Mouse (Mus musculus) intestine, embryonic 16.5 days (tissue): Measurements from ENCODE around the gene Fam171a1. TPM values are rescaled to one million over a fixed set of nuclear protein-coding genes. Genes with fewer than 3 reads are reported as not detected.
"Not testable (repeated sequence)": the region's sequence is repeated elsewhere in the genome, so short reads cannot be mapped to it uniquely, and the experiment has no call there.

ENCODE experiments used
- ATAC-seq: fragments of 200-750 bp; cut with Nextera tagmentation; 2 replicates; pipeline ENCODE4 v1.8.0; 2017; ENCODE audit warnings: moderate TSS enrichment, moderate library complexity
- H3K27ac ChIP-seq: fragments of 300-500 bp; sonication (generic); 2 replicates; pipeline ENCODE4 v1.5.1; 2014; ENCODE audit warnings: mild to moderate bottlenecking, low read length
- H3K27me3 ChIP-seq: fragments of 300-500 bp; sonication (generic); replicated peaks from 2 replicates; pipeline ENCODE4 v1.6.1; 2014; ENCODE audit warnings: low read length, control low read depth, mixed read lengths; ENCODE audit not compliant: control insufficient read depth, insufficient read depth
- H3K36me3 ChIP-seq: fragments of 300-500 bp; sonication (generic); 2 replicates; pipeline ENCODE4 v1.6.1; 2014; ENCODE audit warnings: low read length, control low read depth; ENCODE audit not compliant: control insufficient read depth, insufficient read depth
- H3K4me1 ChIP-seq: fragments of 300-500 bp; sonication (generic); 2 replicates; pipeline ENCODE4 v1.6.1; 2014; ENCODE audit warnings: low read length, control low read depth, mixed read lengths; ENCODE audit not compliant: control insufficient read depth, insufficient read depth
- H3K4me2 ChIP-seq: fragments of 300-500 bp; sonication (generic); 2 replicates; pipeline ENCODE4 v1.6.1; 2014; ENCODE audit warnings: low read depth, low read length, control low read depth
- H3K4me3 ChIP-seq: fragments of 300-500 bp; sonication (generic); 2 replicates; pipeline ENCODE4 v1.5.1; 2014; ENCODE audit warnings: mild to moderate bottlenecking, low read length
- H3K9ac ChIP-seq: fragments of 300-500 bp; sonication (generic); 2 replicates; pipeline ENCODE4 v1.6.1; 2014; ENCODE audit warnings: low read depth, low read length
- H3K9me3 ChIP-seq: fragments of 300-500 bp; sonication (generic); 2 replicates; pipeline ENCODE4 v1.6.1; 2016; ENCODE audit warnings: low read length, control low read depth; ENCODE audit not compliant: control insufficient read depth
- WGBS: fragments of 180-500 bp; shearing (Covaris S2); extraction: QIAGEN DNeasy Blood & Tissue Kit; methylation state at CpG from one replicate; pipeline ENCODE4 v1.1.7; 2014; 5-methylcytosine and 5-hydroxymethylcytosine counted together
- polyA plus RNA-seq: library from polyadenylated mRNA; unstranded; fragments of >200 nt; fragmentation: Nextera tagmentation; extraction: Ambion mirVana; gene quantifications from 2 replicates; pipeline ENCODE4 v1.2.1, GENCODE M21; 2015

Gene Fam171a1
- polyA plus RNA-seq, result 19.4 and 21.3 TPM in 2 replicates

DNA sequence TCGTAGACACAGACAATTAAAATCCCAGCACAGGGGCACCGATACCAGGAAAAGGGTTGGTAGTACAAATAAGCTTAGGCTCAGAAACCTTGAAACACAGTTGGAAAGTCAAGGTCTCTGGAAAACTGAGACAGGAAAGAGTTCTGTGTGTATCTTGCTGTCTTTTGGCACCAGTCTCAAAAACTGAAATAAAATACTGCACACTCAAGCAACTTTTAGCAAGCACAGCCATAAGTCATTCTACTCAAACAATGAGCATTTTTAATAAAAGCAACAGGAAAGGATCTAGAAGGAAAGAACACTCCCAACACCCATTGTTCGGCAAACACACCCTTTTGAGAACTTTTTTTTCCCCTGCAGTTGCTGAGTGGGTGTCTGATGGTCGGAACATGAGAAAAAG is at the start of gene Fam171a1:
Gene Fam171a1 (plus strand): TSS at position 359 of the 400 bp plus-strand sequence.
- Histone ChIP-seq H3K27ac (peak within 1 kb of the TSS; percentile 23; the same call in 1 of the 2 replicates), H3K36me3 (no peaks in the 10 kb centered on the region), H3K27me3 (no peaks in the 10 kb centered on the region), H3K9me3 (no peaks in the 10 kb centered on the region), H3K4me1 (no peaks in the 10 kb centered on the region), H3K9ac (no peak within 1 kb of the TSS), H3K4me2 (no peak within 1 kb of the TSS), H3K4me3 (no peak within 1 kb of the TSS)
- WGBS, result 64% methylated on average over 4 of the region's 4 CpGs
- ATAC-seq, result no peak

DNA sequence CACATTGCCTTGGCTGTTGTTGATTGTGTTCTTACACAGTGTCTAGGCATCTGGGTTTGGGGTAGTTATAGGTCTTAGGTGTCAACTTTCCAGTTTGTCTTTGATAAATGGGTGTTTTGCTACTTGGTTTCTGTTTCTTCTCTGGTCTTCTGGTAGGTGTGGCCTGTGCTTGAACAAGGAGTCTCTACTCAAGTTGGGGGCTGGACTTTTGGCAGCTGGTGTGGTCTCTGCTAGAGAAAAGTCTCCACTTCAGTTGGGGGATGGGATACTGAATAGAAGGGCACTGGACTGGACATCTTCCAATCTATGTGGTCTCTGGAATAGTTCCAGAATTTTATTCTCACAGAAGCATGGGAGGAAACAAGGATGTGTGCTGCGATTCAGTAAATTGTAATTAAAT is 44.9 kb upstream of the Fam171a1 start:
- Histone ChIP-seq H3K4me3 (no peak overlapping the region), H3K27me3 (no peaks in the 10 kb centered on the region)
- ATAC-seq, result no peak

DNA sequence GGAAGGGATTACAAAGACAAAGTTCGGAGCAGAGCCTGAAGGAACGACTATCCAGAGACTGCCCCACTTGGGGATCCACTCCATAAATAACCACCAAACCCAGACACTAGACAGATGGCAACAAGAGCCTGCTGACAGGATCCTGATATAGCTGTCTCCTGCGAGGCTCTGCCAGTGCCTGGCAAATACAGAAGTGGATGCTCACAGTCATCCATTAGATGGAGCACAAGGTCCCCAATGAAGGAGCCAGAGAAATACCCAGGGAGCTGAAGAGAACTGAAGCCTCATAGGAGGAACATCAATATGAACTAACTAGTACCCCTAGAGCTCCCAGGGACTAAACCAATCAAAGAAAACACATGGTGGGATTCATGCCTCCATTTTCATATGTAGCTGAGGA is 25.7 kb upstream of the Fam171a1 start:
- not testable (repeated sequence) for H3K4me3 ChIP-seq, H3K4me1 ChIP-seq, H3K9me3 ChIP-seq, H3K27me3 ChIP-seq, H3K9ac ChIP-seq, H3K36me3 ChIP-seq, H3K4me2 ChIP-seq, H3K27ac ChIP-seq, ATAC-seq
- 84% methylated on average over 3 of the region's 3 CpGs for WGBS

More for the DNA sequence above, 44.9 kb upstream of the Fam171a1 start:
- Histone ChIP-seq H3K36me3 (no peaks in the 10 kb centered on the region), H3K9me3 (no peaks in the 10 kb centered on the region), H3K4me1 (no peaks in the 10 kb centered on the region), H3K9ac (no peak overlapping the region), H3K27ac (no peak overlapping the region), H3K4me2 (no peak overlapping the region)
- WGBS, result 91% methylated on average over 1 of the region's 1 CpGs

DNA sequence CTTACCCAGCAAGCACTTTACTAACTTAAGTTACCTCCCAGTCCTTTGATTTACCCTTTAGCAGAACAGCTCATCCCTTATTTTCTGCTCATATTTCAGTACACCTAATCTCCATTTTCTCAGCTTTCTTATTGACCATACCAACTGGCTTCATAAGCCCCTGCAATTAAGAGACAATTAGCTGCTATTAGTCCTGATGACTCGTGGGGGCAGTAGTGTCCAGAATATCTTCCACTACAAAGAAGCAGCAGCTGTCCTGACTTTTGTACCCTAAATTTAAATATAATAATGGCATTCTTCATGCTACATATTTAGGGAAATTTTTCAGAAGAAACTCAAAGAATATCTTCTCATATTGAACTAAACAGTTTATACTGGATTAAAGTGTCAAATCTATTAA is 24.8 kb upstream of the Fam171a1 start:
- 11% methylated on average over 1 of the region's 1 CpGs for WGBS

DNA sequence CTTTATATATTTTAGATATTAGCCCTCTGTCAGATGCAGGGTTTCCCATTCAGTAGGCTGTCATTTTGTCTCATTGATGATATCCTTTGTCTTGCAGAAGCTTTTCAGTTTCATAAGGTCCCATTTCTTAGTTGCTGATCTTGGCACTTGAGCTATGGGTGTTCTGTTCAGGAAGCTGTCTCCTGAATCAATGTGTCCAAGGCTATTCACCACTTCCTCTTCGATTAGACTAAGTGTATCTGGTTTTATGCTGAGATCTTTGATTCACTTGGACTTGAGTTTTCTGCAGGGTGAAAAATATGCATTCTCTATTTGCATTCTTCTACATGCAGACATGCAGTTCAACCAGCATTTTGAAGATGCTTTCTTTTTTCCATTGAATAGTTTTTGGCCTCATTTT is 17.9 kb upstream of the Fam171a1 start:
- no peaks in the 10 kb centered on the region for H3K4me1 ChIP-seq
- no peaks in the 10 kb centered on the region for H3K27me3 ChIP-seq
- no peak overlapping the region for H3K9ac ChIP-seq
- WGBS, result 66% methylated on average over 1 of the region's 1 CpGs
- ATAC-seq, result no peak
- H3K4me2 ChIP-seq, result no peak overlapping the region
- no peak overlapping the region for H3K4me3 ChIP-seq
- no peaks in the 10 kb centered on the region for H3K9me3 ChIP-seq
- H3K36me3 ChIP-seq, result no peaks in the 10 kb centered on the region
- H3K27ac ChIP-seq, result no peak overlapping the region

More for the DNA sequence above, 24.8 kb upstream of the Fam171a1 start:
- Histone ChIP-seq H3K27ac (no peak overlapping the region), H3K36me3 (no peaks in the 10 kb centered on the region), H3K4me3 (no peak overlapping the region), H3K4me1 (no peaks in the 10 kb centered on the region), H3K9ac (no peak overlapping the region), H3K9me3 (no peaks in the 10 kb centered on the region), H3K4me2 (no peak overlapping the region), H3K27me3 (no peaks in the 10 kb centered on the region)
- no peak for ATAC-seq

DNA sequence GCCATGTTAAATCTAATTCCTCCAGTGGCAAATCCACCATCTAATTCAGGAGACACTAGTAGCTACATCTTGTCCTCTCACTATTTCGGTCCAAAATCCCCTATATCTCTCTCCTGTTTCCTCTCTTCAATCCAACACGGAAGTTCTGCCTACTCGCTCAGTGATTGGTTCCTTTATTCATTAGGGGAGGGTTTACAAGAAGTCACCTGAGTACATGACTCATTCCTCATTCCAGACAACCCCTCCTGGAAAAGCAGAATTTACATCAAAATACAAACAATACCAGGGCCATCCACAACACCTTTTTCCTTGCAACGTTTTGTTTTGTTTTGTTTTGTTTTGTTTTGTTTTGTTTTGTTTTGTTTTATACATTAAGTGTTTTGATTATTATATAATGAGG is 14.1 kb upstream of the Fam171a1 start:
- Histone ChIP-seq H3K9ac (no peak overlapping the region), H3K27me3 (no peaks in the 10 kb centered on the region), H3K27ac (no peak overlapping the region), H3K9me3 (no peaks in the 10 kb centered on the region), H3K36me3 (no peaks in the 10 kb centered on the region), H3K4me1 (no peaks in the 10 kb centered on the region), H3K4me2 (no peak overlapping the region), H3K4me3 (no peak overlapping the region)
- WGBS, result 73% methylated on average over 4 of the region's 4 CpGs
- no peak for ATAC-seq

DNA sequence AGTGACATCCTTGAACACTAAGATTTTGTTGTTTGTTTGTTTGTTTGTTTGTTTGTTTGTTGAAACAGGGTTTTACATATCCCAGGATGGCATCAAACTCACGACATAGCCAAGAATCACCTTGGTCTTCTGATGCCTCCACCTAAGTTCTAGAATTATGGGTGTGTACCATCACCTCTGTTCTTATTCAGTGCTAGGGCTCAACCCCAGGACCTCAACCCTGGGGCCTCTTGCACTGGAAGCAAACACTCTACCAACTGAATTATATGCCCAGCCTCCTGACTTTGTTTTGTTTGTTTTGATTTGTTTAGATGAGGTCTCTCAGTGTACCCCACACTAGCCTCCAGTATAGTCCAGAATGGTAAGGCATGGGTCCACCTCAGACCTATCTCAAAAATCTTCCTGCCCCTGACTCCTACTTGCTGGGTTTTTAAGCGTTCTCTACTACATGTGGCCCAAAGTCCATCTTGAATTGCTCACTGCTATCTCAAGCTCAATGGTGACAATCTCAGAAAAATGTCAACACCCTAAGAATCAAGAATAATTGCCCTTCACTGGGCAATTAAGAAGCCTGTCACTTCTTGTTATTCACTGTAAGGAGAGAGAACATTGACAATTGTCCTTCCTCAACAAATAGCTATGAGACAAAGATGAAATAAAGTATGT is 12.6 kb upstream of the Fam171a1 start:
- Histone ChIP-seq H3K9me3 (no peaks in the 10 kb centered on the region), H3K9ac (no peak overlapping the region), H3K36me3 (no peaks in the 10 kb centered on the region), H3K4me3 (no peak overlapping the region), H3K27ac (no peak overlapping the region), H3K4me2 (no peak overlapping the region), H3K27me3 (no peaks in the 10 kb centered on the region), H3K4me1 (no peaks in the 10 kb centered on the region)
- WGBS, result 59% methylated on average over 2 of the region's 2 CpGs
- peak; percentile 89 for ATAC-seq

DNA sequence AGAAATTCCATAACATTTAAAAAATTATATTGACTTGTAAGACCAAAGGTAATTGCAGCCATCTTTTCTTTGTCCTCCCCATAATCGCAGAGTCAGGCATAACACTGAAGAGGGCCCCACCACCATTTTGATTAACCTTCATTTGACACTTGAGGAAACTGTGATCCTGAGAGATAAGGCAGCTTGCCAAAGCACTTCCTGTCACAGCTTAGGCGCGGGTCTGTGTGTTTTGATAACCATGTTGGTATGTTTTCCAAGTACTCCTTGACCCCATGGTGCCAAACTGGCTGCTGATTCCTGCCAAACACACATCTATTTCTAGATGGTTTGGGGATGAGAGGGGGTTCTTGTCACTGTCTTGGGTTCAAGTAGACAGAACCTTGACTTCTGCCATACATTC is 11.7 kb upstream of the Fam171a1 start:
- no peaks in the 10 kb centered on the region for H3K9me3 ChIP-seq
- no peak overlapping the region for H3K27ac ChIP-seq
- H3K36me3 ChIP-seq, result no peaks in the 10 kb centered on the region
- H3K4me2 ChIP-seq, result no peak overlapping the region
- no peak overlapping the region for H3K4me3 ChIP-seq
- no peaks in the 10 kb centered on the region for H3K27me3 ChIP-seq
- H3K9ac ChIP-seq, result no peak overlapping the region
- ATAC-seq, result no peak
- WGBS, result 64% methylated on average over 3 of the region's 3 CpGs
- no peaks in the 10 kb centered on the region for H3K4me1 ChIP-seq

DNA sequence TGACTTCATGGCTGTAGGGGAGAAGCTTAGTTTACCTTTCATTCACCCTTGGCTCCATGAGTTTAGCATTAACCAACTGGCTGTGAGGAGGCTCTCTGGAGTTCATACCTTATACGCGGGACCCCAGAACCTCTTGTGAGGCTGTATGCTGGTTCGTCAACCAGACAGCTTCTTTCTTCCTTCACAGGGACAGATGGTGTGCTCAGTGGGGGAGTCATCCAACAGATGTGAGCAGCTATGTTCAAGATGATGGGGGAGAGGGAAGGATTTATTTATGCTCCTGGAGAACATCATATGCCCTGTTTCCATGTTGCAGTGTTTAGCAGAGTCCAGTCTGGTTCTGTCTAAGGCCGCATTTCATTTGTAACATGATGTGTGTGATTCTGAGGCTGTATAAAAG is 6.6 kb upstream of the Fam171a1 start:
- no peak for ATAC-seq
- H3K4me3 ChIP-seq, result no peak overlapping the region
- no peak overlapping the region for H3K9ac ChIP-seq
- H3K27ac ChIP-seq, result no peak overlapping the region
- WGBS, result 77% methylated on average over 4 of the region's 4 CpGs
- no peak overlapping the region for H3K4me2 ChIP-seq
- no peaks in the 10 kb centered on the region for H3K9me3 ChIP-seq
- H3K27me3 ChIP-seq, result no peaks in the 10 kb centered on the region
- no peaks in the 10 kb centered on the region for H3K36me3 ChIP-seq
- no peaks in the 10 kb centered on the region for H3K4me1 ChIP-seq

DNA sequence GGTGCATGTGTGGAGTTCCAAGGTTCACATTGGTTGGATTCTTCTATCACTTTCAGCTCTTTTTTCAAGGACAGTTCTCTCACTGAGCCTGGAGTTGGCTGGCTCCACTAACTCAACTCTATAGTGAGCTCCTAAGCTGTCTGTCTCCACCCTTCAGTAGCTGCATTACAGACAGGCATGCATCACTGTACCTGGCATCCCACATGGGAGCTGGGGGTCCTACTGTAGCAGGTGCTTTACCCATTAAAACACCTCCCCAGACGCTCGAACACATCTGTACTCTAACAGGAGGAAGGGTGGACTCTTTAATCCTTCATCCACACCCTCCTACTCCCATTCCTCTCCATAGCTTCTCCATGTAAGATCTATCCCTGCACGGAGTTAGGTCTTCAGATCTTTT is 5.6 kb upstream of the Fam171a1 start:
- no peaks in the 10 kb centered on the region for H3K27me3 ChIP-seq
- 82% methylated on average over 3 of the region's 3 CpGs for WGBS
- H3K4me2 ChIP-seq, result no peak overlapping the region
- no peak for ATAC-seq
- no peak overlapping the region for H3K4me3 ChIP-seq
- H3K4me1 ChIP-seq, result no peaks in the 10 kb centered on the region
- no peak overlapping the region for H3K9ac ChIP-seq
- H3K9me3 ChIP-seq, result no peaks in the 10 kb centered on the region
- no peak overlapping the region for H3K27ac ChIP-seq
- H3K36me3 ChIP-seq, result no peaks in the 10 kb centered on the region
